Mouse (Mus musculus) kidney, adult 9 months (tissue): ENCODE measurements around the gene Adarb1.

Source experiments
- DNase-seq: peaks from one replicate; pipeline ENCODE4 v3.0.0; 2022

Adarb1 gene

GRCm38 (mm10) chr10:77434457-77435151 is 16.5 kb upstream of the Adarb1 start:
- peak; percentile 59 for DNase-seq

- no peak for DNase-seq
These were observed 16.0 kb upstream of the Adarb1 start for GRCm38 (mm10) chr10:77434076-77434456.

GRCm38 (mm10) chr10:77430771-77431170 is 12.7 kb upstream of the Adarb1 start:
- DNase-seq: no peak

- DNase-seq: no peak
These were observed 11.9 kb upstream of the Adarb1 start for GRCm38 (mm10) chr10:77429921-77430320.

GRCm38 (mm10) chr10:77427610-77428009 is 9.5 kb upstream of the Adarb1 start:
- no peak for DNase-seq

- no peak for DNase-seq
These were observed 2.1 kb upstream of the Adarb1 start for GRCm38 (mm10) chr10:77420190-77420589.

- no peak for DNase-seq
These were observed 599 bp downstream of the Adarb1 start for GRCm38 (mm10) chr10:77417240-77418102.

- peak; percentile 36 for DNase-seq
These were observed 1.3 kb downstream of the Adarb1 start for GRCm38 (mm10) chr10:77416666-77417239.

- DNase-seq: no peak
These were observed 2.2 kb downstream of the Adarb1 start for GRCm38 (mm10) chr10:77415867-77416266.

GRCm38 (mm10) chr10:77413791-77414190 is 4.3 kb downstream of the Adarb1 start:
- no peak for DNase-seq

GRCm38 (mm10) chr10:77409154-77409553 is 8.9 kb downstream of the Adarb1 start:
- DNase-seq: no peak

- DNase-seq: no peak
These were observed 9.8 kb downstream of the Adarb1 start for GRCm38 (mm10) chr10:77408241-77408640.

GRCm38 (mm10) chr10:77406486-77406885 is 11.6 kb downstream of the Adarb1 start:
- DNase-seq: peak; percentile 26

- no peak for DNase-seq
These were observed 15.6 kb downstream of the Adarb1 start for GRCm38 (mm10) chr10:77402463-77402862.

GRCm38 (mm10) chr10:77401039-77401438 is 17.0 kb downstream of the Adarb1 start:
- no peak for DNase-seq

GRCm38 (mm10) chr10:77399938-77400337 is 18.1 kb downstream of the Adarb1 start:
- no peak for DNase-seq

GRCm38 (mm10) chr10:77398082-77398481 is 20.0 kb downstream of the Adarb1 start:
- peak; percentile 64 for DNase-seq

- no peak for DNase-seq
These were observed 20.9 kb downstream of the Adarb1 start for GRCm38 (mm10) chr10:77397056-77397642.

- DNase-seq: no peak
These were observed 22.1 kb downstream of the Adarb1 start for GRCm38 (mm10) chr10:77396015-77396414.

GRCm38 (mm10) chr10:77391072-77391471 is 27.0 kb downstream of the Adarb1 start:
- no peak for DNase-seq

GRCm38 (mm10) chr10:77387558-77387957 is 30.5 kb downstream of the Adarb1 start:
- no peak for DNase-seq

GRCm38 (mm10) chr10:77385731-77386130 is 32.3 kb downstream of the Adarb1 start:
- DNase-seq: no peak

GRCm38 (mm10) chr10:77383045-77383444 is 35.0 kb downstream of the Adarb1 start:
- no peak for DNase-seq
